Mouse (Mus musculus) cerebellum, adult 9-10 months (tissue): Measurements from ENCODE around the gene Nfic.

Experiments
- DNase-seq: peaks from one replicate; pipeline ENCODE4 v3.0.0; 2022

The Nfic gene

GRCm38 (mm10) chr10:81485060-81485449, 29.6 kb upstream of the Nfic start:
- DNase-seq: no peak

- no peak for DNase-seq
These were observed 29.1 kb upstream of the Nfic start for GRCm38 (mm10) chr10:81484441-81485059.

- DNase-seq: peak; percentile 66
These were observed 28.5 kb upstream of the Nfic start for GRCm38 (mm10) chr10:81483983-81484382.

GRCm38 (mm10) chr10:81482533-81482889, 27.1 kb upstream of the Nfic start, which contains the start of gene Celf5:
Gene Celf5, minus strand, starts transcription at chr10:81482709.
- peak; percentile 78 for DNase-seq

GRCm38 (mm10) chr10:81481605-81482532, 26.4 kb upstream of the Nfic start:
- DNase-seq: no peak

GRCm38 (mm10) chr10:81474461-81474860, 19.0 kb upstream of the Nfic start:
- DNase-seq: no peak

GRCm38 (mm10) chr10:81473003-81473451, 17.6 kb upstream of the Nfic start:
- peak; percentile 68 for DNase-seq

- no peak for DNase-seq
These were observed 17.1 kb upstream of the Nfic start for GRCm38 (mm10) chr10:81472403-81473002.

GRCm38 (mm10) chr10:81470454-81470853, 15.0 kb upstream of the Nfic start:
- no peak for DNase-seq

- DNase-seq: no peak
These were observed 13.8 kb upstream of the Nfic start for GRCm38 (mm10) chr10:81469253-81469652.

GRCm38 (mm10) chr10:81467670-81468235, 12.3 kb upstream of the Nfic start:
- no peak for DNase-seq

- no peak for DNase-seq
These were observed 11.4 kb upstream of the Nfic start for GRCm38 (mm10) chr10:81466881-81467280.

- DNase-seq: no peak
These were observed 10.6 kb upstream of the Nfic start for GRCm38 (mm10) chr10:81466066-81466465.

GRCm38 (mm10) chr10:81465265-81465645, 9.8 kb upstream of the Nfic start:
- no peak for DNase-seq

GRCm38 (mm10) chr10:81464405-81465264, 9.2 kb upstream of the Nfic start:
- DNase-seq: no peak

GRCm38 (mm10) chr10:81463531-81463930, 8.1 kb upstream of the Nfic start:
- no peak for DNase-seq

- DNase-seq: no peak
These were observed 7.5 kb upstream of the Nfic start for GRCm38 (mm10) chr10:81462917-81463316.

- DNase-seq: no peak
These were observed 7.0 kb upstream of the Nfic start for GRCm38 (mm10) chr10:81462415-81462804.

GRCm38 (mm10) chr10:81461673-81462414, 6.4 kb upstream of the Nfic start:
- no peak for DNase-seq

GRCm38 (mm10) chr10:81460951-81461350, 5.5 kb upstream of the Nfic start:
- DNase-seq: no peak

- no peak for DNase-seq
These were observed 5.0 kb upstream of the Nfic start for GRCm38 (mm10) chr10:81460471-81460870.

- DNase-seq: no peak
These were observed 4.0 kb upstream of the Nfic start for GRCm38 (mm10) chr10:81459399-81459798.
